Mouse (Mus musculus) lung, postnatal 0 days (tissue): ENCODE results near the gene Elmo1.

Experiments used
- CTCF ChIP-seq: IDR thresholded peaks from 2 replicates; pipeline ENCODE4 v1.5.1; 2016; ENCODE audit warnings: antibody characterized with exemption, mild to moderate bottlenecking
- EP300 ChIP-seq: IDR thresholded peaks from 2 replicates; pipeline ENCODE4 v1.6.1; 2016; ENCODE audit warnings: antibody characterized with exemption, mild to moderate bottlenecking, control low read depth

DNA sequence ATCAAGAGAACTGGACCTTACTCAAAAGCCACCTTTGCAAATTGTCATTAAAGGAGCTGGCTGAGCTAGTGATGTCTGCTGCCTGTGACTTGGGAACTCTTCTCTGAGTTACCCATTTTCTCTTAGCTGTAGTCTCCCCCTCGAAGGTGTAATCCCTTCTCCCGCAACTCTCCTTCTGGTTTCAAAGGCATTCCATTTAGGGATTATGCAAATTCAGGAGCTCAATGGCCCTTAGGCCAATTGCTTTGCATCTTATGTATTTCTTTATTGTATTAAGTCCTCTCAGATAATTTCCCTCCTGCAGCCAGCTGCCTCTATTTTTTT is 41.6 kb upstream of the Elmo1 start:
- TF ChIP-seq CTCF (no peak), EP300 (no peak)
